Mouse (Mus musculus) neutrophil, adult 59 days (primary cell): ENCODE measurements around the gene Cdr2. TPM values are rescaled to one million over a fixed set of nuclear protein-coding genes. Genes with fewer than 3 reads are reported as not detected.

Experiments
- total RNA-seq, 2 experiments: library from RNA; stranded (reverse); gene quantifications; 1 replicate in 1 of 2; 2 replicates in 1 of 2; pipeline ENCODE4 v1.2.4; 2023

Cdr2 gene
- total RNA-seq = 1 to 10 TPM; 4.9 to 8.7 TPM

DNA sequence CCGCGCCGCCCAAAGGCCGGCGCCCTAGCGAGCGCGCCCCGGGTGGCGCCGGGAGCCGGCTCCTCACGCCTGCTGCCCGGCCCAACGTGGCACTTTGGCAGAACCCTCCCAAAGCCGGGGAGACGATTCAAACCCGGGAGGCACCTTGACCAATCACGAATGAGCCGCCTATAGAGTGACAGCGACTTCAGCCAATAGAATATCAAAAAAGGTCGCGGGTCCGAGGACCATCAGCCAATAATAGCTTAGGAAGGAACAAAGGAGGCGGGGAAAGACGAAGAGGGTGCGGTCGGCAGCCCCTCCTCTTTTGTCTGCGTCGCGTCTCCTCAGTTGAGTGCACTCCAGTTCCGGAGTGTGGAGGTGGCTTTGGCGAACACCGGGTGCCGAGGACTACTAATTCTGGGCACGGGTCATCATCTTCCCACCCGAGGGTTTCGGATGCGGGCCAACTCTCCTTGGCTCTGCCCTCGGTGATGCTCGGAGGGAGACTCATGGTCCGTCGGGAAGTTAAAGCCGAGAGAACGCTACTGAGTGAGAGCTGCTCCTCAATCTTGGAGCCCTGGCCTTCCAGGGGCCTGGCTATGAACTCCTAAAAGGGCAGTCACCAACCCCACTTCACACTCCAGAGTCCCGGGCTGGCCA lies at the start of gene Cdr2, which contains the start of gene Mfsd13b:
Cdr2 (minus strand) TSS at position 113 of the 642 bp plus-strand sequence.
Mfsd13b (plus strand) TSS at position 310 of the 642 bp plus-strand sequence.

DNA sequence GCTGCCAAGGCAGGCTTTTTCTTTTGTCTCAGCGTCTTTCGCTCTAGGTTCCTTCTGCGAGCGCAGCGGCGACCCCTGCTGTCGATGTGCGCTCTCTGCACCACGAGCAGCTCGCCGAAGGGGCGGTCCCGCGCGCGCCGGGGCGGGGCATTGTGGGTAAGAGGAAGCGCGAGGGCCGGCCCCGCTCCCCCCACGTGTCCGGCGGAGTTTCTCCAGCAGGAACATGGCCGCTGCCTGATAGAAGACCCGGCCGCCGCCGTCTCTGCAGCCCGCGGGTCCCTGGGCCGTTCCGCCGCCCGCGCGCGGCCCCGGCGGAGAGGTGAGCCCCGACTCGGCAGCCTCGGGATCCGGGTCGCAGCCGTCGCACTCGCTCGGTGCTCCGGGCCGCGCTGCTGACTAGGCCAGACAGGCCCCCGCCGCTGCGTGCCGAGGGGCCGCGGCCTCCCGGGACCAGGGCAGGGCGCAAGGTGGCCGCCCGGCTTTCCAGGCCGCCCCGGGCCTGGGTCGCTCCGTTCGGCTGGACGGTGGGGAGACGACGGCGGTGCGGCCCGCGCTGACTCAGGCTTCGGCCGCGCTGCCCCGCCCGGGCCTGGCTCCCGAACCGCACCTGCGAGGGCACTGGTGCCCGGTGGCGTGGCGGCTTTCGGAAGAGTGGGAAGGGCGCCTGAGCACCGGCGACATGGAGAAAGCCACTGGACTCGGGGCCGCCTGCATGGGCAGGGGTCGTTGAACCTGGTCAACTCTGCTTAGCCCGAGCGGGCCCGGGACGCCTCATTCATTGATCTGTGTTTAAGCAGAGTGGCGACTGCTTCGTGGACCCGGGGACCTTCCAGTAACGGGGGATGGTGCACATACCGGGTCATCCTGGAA lies 64.3 kb downstream of the Cdr2 start, which contains the start of gene Polr3e:
Polr3e (plus strand) TSS at position 153 of the 870 bp plus-strand sequence.

Other genes starting within 250 kb of the Cdr2 start
- not detected for gene Vwa3a, start 243.0 kb downstream of the Cdr2 start, total RNA-seq
- not detected for gene Gm5737, start 169.9 kb downstream of the Cdr2 start, total RNA-seq
- gene Eef2k, start 139.5 kb downstream of the Cdr2 start, total RNA-seq = 10 to 100 TPM; 47.0 to 52.8 TPM
- gene Polr3e, start 64.6 kb downstream of the Cdr2 start, total RNA-seq = 1 to 10 TPM; 8.4 to 9.4 TPM
- not detected for gene Mfsd13b, start 197 bp upstream of the Cdr2 start, total RNA-seq
- 100 to 1,000 TPM; 165 to 209 TPM for gene Mettl9, start 52.1 kb upstream of the Cdr2 start, total RNA-seq
- 100 to 1,000 TPM; 305 to 324 TPM for gene Igsf6, start 92.3 kb upstream of the Cdr2 start, total RNA-seq
- gene Otoa, start 99.3 kb upstream of the Cdr2 start, total RNA-seq = 1 to 10 TPM in 1 of 2 experiments, under 1 TPM in 1; 0.68 to 1.0 TPM